Mouse (Mus musculus) testis, adult 2 months (tissue): ENCODE data around the gene Ghrh.

Experiments used
- CTCF ChIP-seq: fragments of 200-500 bp; IDR thresholded peaks from 2 replicates; pipeline ENCODE4 v1.5.1; 2012; ENCODE audit warnings: low read depth, mild to moderate bottlenecking, inconsistent platforms, low read length, moderate library complexity; ENCODE audit not compliant: control insufficient read depth, insufficient read depth, insufficient replicate concordance
- POLR2A ChIP-seq: fragments of 200-500 bp; IDR thresholded peaks from 2 replicates; pipeline ENCODE4 v1.6.1; 2012; ENCODE audit warnings: low read depth, mild to moderate bottlenecking, inconsistent platforms, low read length, moderate library complexity; ENCODE audit not compliant: control insufficient read depth

GRCm38 (mm10) chr2:157339532-157339931, 7.8 kb downstream of the Ghrh start:
- TF ChIP-seq CTCF (no peak), POLR2A (no peak)
